Mouse (Mus musculus) thymus, postnatal 14 days (tissue): ENCODE data around the gene Olfr1325.
"Not testable (repeated sequence)": the region's sequence is repeated elsewhere in the genome, so short reads cannot be mapped to it uniquely, and the experiment has no call there.

Experiments used
- DNase-seq: peaks from one replicate; pipeline ENCODE4 v3.0.0; 2021

The Olfr1325 gene

GRCm38 (mm10) chrX:74592379-74592778 lies at the start of gene Olfr1325:
Gene Olfr1325, plus strand, starts transcription at chrX:74592679.
- DNase-seq: no peak

- DNase-seq: no peak
These were observed 17.7 kb upstream of the Olfr1325 start, which contains the start of gene Olfr1326-ps1 for GRCm38 (mm10) chrX:74574788-74575187. Gene Olfr1326-ps1, minus strand, starts transcription at chrX:74574888.

GRCm38 (mm10) chrX:74645466-74646323 lies 53.2 kb downstream of the Olfr1325 start, which contains the start of gene Gm5640:
Gene Gm5640, minus strand, starts transcription at chrX:74645635.
- DNase-seq: not testable (repeated sequence)

GRCm38 (mm10) chrX:74646393-74646792 lies 53.9 kb downstream of the Olfr1325 start:
- not testable (repeated sequence) for DNase-seq
